Mouse (Mus musculus) heart, postnatal 14 days (tissue): ENCODE data around the gene Cry2. TPM values are rescaled to one million over a fixed set of nuclear protein-coding genes. Genes with fewer than 3 reads are reported as not detected.

ENCODE experiments used
- DNase-seq, 2 experiments: peaks; one replicate each; pipeline ENCODE4 v3.0.0; 2021 to 2022
- intact Hi-C: fragments of 180-260 bp; cut with DNase I; formaldehyde crosslinking; loops from one replicate; pipeline ENCODE4 v1.15.1; 2025
- total RNA-seq, 2 experiments: library from RNA; stranded (reverse); gene quantifications; 2 replicates each; pipeline ENCODE4 v1.2.3; 2021

Cry2 gene
- total RNA-seq, 2 experiments from 2014 or later, result 20.9 to 26.6 TPM

- no peak for DNase-seq
- intact Hi-C loops, result no loop called here
Observed at GRCm38 (mm10) chr2:92447121-92447740, 13.4 kb upstream of the Cry2 start.

GRCm38 (mm10) chr2:92446656-92447055 lies 12.8 kb upstream of the Cry2 start:
- intact Hi-C loops, result no loop called here
- no peak for DNase-seq

GRCm38 (mm10) chr2:92445890-92446289 lies 12.0 kb upstream of the Cry2 start:
- DNase-seq, result no peak
- intact Hi-C loops, result no loop called here

GRCm38 (mm10) chr2:92444376-92444775 lies 10.5 kb upstream of the Cry2 start:
- no peak for DNase-seq
- intact Hi-C loops, result no loop called here

GRCm38 (mm10) chr2:92443313-92443712 lies 9.5 kb upstream of the Cry2 start:
- no peak for DNase-seq
- intact Hi-C loops, result no loop called here

GRCm38 (mm10) chr2:92442419-92443001 lies 8.7 kb upstream of the Cry2 start:
- intact Hi-C loops, result no loop called here
- DNase-seq, result no peak

GRCm38 (mm10) chr2:92440432-92440831 lies 6.6 kb upstream of the Cry2 start:
- intact Hi-C loops, result no loop called here
- DNase-seq, result no peak

- intact Hi-C loops, result loop anchor here (2.0 to 10.0 kb wide), 3 partner anchors 142 to 504 kb away; partner anchors contain the start of gene Mdk
- DNase-seq, result no peak
Observed at GRCm38 (mm10) chr2:92438567-92438966, 4.7 kb upstream of the Cry2 start.

- intact Hi-C loops, result loop anchor here (2.0 to 10.0 kb wide), 4 partner anchors 63 to 503 kb away; partner anchors contain the start of genes Large2, Mdk and Pex16
Observed at GRCm38 (mm10) chr2:92437875-92438274, 4.0 kb upstream of the Cry2 start.

GRCm38 (mm10) chr2:92437366-92437765 lies 3.5 kb upstream of the Cry2 start:
- intact Hi-C loops, result loop anchor here (2.0 to 10.0 kb wide), 3 partner anchors 63 to 503 kb away; partner anchors contain the start of genes Large2, Mdk and Pex16
- no peak for DNase-seq

More at GRCm38 (mm10) chr2:92437875-92438274, 4.0 kb upstream of the Cry2 start:
- peak; percentile 76 to 86 for DNase-seq

- intact Hi-C loops, result loop anchor here (5.0 to 10.0 kb wide), 2 partner anchors 253 to 500 kb away; partner anchors contain the start of gene Mdk
- no peak for DNase-seq
Observed at GRCm38 (mm10) chr2:92435023-92435422, 1.2 kb upstream of the Cry2 start.

- DNase-seq, result no peak
- intact Hi-C loops, result loop anchor here (5.0 to 10.0 kb wide), 2 partner anchors 377 to 500 kb away; partner anchors contain the start of gene Mdk
Observed at GRCm38 (mm10) chr2:92434375-92434745, 517 bp upstream of the Cry2 start.

- intact Hi-C loops, result loop anchor here (5.0 to 10.0 kb wide), 2 partner anchors 375 to 498 kb away; partner anchors contain the start of gene Mdk
- peak; percentile 68 to 70 for DNase-seq
Observed at GRCm38 (mm10) chr2:92432299-92433295, 1.2 kb downstream of the Cry2 start.

GRCm38 (mm10) chr2:92431611-92432179 lies 2.1 kb downstream of the Cry2 start:
- intact Hi-C loops, result loop anchor here (5.0 to 10.0 kb wide), 2 partner anchors 374 to 497 kb away; partner anchors contain the start of gene Mdk
- DNase-seq, result no peak

- intact Hi-C loops, result loop anchor here (5.0 to 10.0 kb wide), 2 partner anchors 374 to 496 kb away; partner anchors contain the start of gene Mdk
- DNase-seq, result peak; percentile 56 to 61
Observed at GRCm38 (mm10) chr2:92430723-92431541, 2.9 kb downstream of the Cry2 start.

- intact Hi-C loops, result loop anchor here (5.0 to 10.0 kb wide), 2 partner anchors 373 to 495 kb away; partner anchors contain the start of gene Mdk
- DNase-seq, result no peak
Observed at GRCm38 (mm10) chr2:92430089-92430488, 3.8 kb downstream of the Cry2 start.

- intact Hi-C loops, result no loop called here
- peak; percentile 67 to 79 for DNase-seq
Observed at GRCm38 (mm10) chr2:92427882-92428281, 6.0 kb downstream of the Cry2 start.

GRCm38 (mm10) chr2:92426426-92426825 lies 7.4 kb downstream of the Cry2 start:
- intact Hi-C loops, result no loop called here
- peak; percentile 56 to 70 for DNase-seq

- intact Hi-C loops, result no loop called here
- DNase-seq, result no peak
Observed at GRCm38 (mm10) chr2:92425366-92425765, 8.5 kb downstream of the Cry2 start.
